Mouse (Mus musculus): ENCODE results near the gene Lgals3bp.

DNA sequence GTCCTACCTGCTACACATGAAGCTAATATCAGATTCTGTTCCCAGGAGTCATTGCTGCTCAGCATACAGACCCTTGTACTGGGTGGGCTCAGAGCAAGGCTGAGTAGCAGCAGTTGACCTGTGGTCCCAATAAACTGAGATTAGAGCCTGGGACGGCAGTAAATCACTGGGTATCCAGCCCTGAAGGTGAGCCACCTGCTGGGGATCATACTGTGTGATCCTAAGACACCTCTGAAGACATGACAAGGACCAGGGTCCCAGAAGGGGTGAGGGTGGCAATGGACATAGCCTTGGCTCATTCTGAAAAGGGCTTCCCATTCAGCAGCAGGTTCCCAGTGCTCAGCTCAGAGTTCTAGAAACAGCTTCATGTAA is 8.2 kb upstream of the Lgals3bp start:
- TF ChIP-seq CTCF (IDR thresholded peaks at IDR 0.05; ENCODE audit: control insufficient read depth, insufficient read depth, low read length) (no peak), POLR2A (IDR thresholded peaks at IDR 0.05; ENCODE audit: borderline replicate concordance, control insufficient read depth, low read depth, low read length) (no peak)

Measured in bone marrow, adult 2 months (tissue).